Mouse (Mus musculus): ENCODE results near the gene Sipa1.

DNA sequence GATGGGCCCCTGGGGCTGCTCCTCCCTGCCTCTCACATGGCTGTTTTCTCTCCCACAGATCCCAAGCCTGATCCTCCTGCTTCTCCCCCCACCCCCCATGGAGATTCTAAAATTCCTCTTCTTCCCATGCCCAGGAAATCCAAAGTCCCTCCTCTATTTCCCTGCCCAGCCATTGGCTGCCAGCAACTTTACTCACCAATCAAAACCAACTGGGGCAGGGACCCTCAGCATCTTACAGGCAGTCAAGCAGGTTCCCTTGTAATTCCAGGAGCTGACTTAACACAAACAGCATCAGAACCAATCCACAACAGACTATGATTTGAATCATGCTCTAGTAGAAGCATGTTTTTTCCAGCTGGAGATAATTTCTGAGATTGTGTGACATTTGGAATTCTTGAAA lies 33.6 kb downstream of the Sipa1 start:
- TF ChIP-seq EP300 (optimal IDR thresholded peaks at IDR 0.05) (no peak), CTCF (IDR thresholded peaks at IDR 0.05; ENCODE audit: low read depth) (no peak)

Measured in stomach, postnatal 0 days (tissue).